Mouse (Mus musculus) embryonic facial prominence, embryonic 12.5 days (tissue): ENCODE data around the gene Pgap3. TPM values are rescaled to one million over a fixed set of nuclear protein-coding genes. Genes with fewer than 3 reads are reported as not detected.

Source experiments
- ATAC-seq: fragments of 200-750 bp; cut with Nextera tagmentation; 2 replicates; pipeline ENCODE4 v1.8.0; 2017; ENCODE audit not compliant: insufficient number of reproducible peaks, insufficient read depth, low FRiP score, low TSS enrichment
- H3K27ac ChIP-seq: fragments of 300-500 bp; sonication (generic); 2 replicates; pipeline ENCODE4 v1.5.1; 2016; ENCODE audit warnings: mild to moderate bottlenecking
- H3K27me3 ChIP-seq: fragments of 300-500 bp; sonication (generic); 2 replicates; pipeline ENCODE4 v1.6.1; 2016; ENCODE audit warnings: mild to moderate bottlenecking, moderate library complexity
- H3K36me3 ChIP-seq: fragments of 300-500 bp; sonication (generic); 2 replicates; pipeline ENCODE4 v1.6.1; 2016; ENCODE audit warnings: mild to moderate bottlenecking
- H3K4me1 ChIP-seq: fragments of 300-500 bp; sonication (generic); 2 replicates; pipeline ENCODE4 v1.6.1; 2016
- H3K4me2 ChIP-seq: fragments of 300-500 bp; sonication (generic); replicated peaks from 2 replicates; pipeline ENCODE4 v1.6.1; 2016; ENCODE audit warnings: mild to moderate bottlenecking, moderate library complexity
- H3K4me3 ChIP-seq: fragments of 300-500 bp; sonication (generic); 2 replicates; pipeline ENCODE4 v1.5.1; 2016; ENCODE audit warnings: mild to moderate bottlenecking
- H3K9ac ChIP-seq: fragments of 300-500 bp; sonication (generic); 2 replicates; pipeline ENCODE4 v1.6.1; 2016; ENCODE audit warnings: mild to moderate bottlenecking, moderate library complexity
- H3K9me3 ChIP-seq: fragments of 300-500 bp; sonication (generic); 2 replicates; pipeline ENCODE4 v1.6.1; 2016; ENCODE audit warnings: mild to moderate bottlenecking, moderate library complexity
- WGBS: fragments of 180-500 bp; shearing (Covaris S2); methylation state at CpG from one replicate; pipeline ENCODE4 v1.1.7; 2016; 5-methylcytosine and 5-hydroxymethylcytosine counted together
- polyA plus RNA-seq: library from polyadenylated mRNA; unstranded; fragments of >200 nt; fragmentation: Nextera tagmentation; extraction: Ambion mirVana; gene quantifications from 2 replicates; pipeline ENCODE4 v1.2.1, GENCODE M21; 2016

Gene Pgap3
- polyA plus RNA-seq = 9.8 and 10.4 TPM in 2 replicates

GRCm38 (mm10) chr11:98400161-98400726 is at the start of gene Pgap3:
Gene Pgap3 (minus strand): TSS chr11:98400490.
- Histone ChIP-seq H3K4me2 (peak within 1 kb of the TSS; percentile 70), H3K4me1 (0 out of 2 replicates have a peak, but pooled peaks cover 4% of the 10 kb centered on the region), H3K27me3 (no peaks in the 10 kb centered on the region), H3K9ac (peak within 1 kb of the TSS; percentile 44), H3K9me3 (no peaks in the 10 kb centered on the region), H3K36me3 (no peaks in the 10 kb centered on the region), H3K4me3 (peak within 1 kb of the TSS; percentile 67), H3K27ac (peak within 1 kb of the TSS; percentile 96)
- peak; percentile 83 for ATAC-seq
- 1% methylated on average over 40 of the region's 40 CpGs for WGBS

GRCm38 (mm10) chr11:98449419-98449818 is 49.1 kb upstream of the Pgap3 start:
- H3K9ac ChIP-seq = no peak overlapping the region
- no peak for ATAC-seq
- H3K36me3 ChIP-seq = no peaks in the 10 kb centered on the region
- H3K27ac ChIP-seq = no peak overlapping the region
- no peak overlapping the region for H3K4me3 ChIP-seq
- no peak overlapping the region for H3K4me2 ChIP-seq
- no peaks in the 10 kb centered on the region for H3K9me3 ChIP-seq
- H3K4me1 ChIP-seq = peaks cover 14% of the 10 kb centered on the region
- 74% methylated on average over 3 of the region's 3 CpGs for WGBS
- peaks cover 59% of the 10 kb centered on the region for H3K27me3 ChIP-seq

GRCm38 (mm10) chr11:98448191-98448790 is 48.0 kb upstream of the Pgap3 start:
- H3K27me3 ChIP-seq = peaks cover 59% of the 10 kb centered on the region
- 35% methylated on average over 11 of the region's 13 CpGs for WGBS
- peaks cover 14% of the 10 kb centered on the region for H3K4me1 ChIP-seq
- ATAC-seq = no peak
- H3K27ac ChIP-seq = no peak overlapping the region
- peak overlapping the region; percentile 29 for H3K4me2 ChIP-seq
- H3K4me3 ChIP-seq = peak overlapping the region; percentile 31; the same call in 1 of the 2 replicates
- no peaks in the 10 kb centered on the region for H3K36me3 ChIP-seq
- no peaks in the 10 kb centered on the region for H3K9me3 ChIP-seq
- H3K9ac ChIP-seq = no peak overlapping the region

GRCm38 (mm10) chr11:98447475-98447834 is 47.2 kb upstream of the Pgap3 start:
- Histone ChIP-seq H3K4me1 (peaks cover 14% of the 10 kb centered on the region), H3K27me3 (peaks cover 59% of the 10 kb centered on the region), H3K27ac (no peak overlapping the region), H3K9ac (peak overlapping the region; percentile 31; the same call in 1 of the 2 replicates), H3K36me3 (no peaks in the 10 kb centered on the region), H3K4me2 (peak overlapping the region; percentile 29), H3K9me3 (no peaks in the 10 kb centered on the region), H3K4me3 (peak overlapping the region; percentile 31)
- WGBS = 14% methylated on average over 7 of the region's 7 CpGs
- no peak for ATAC-seq

- H3K4me3 ChIP-seq = peak overlapping the region; percentile 31
- peak overlapping the region; percentile 29 for H3K4me2 ChIP-seq
- H3K27me3 ChIP-seq = peaks cover 59% of the 10 kb centered on the region
- peak; percentile 67; the same call in 1 of the 2 replicates for ATAC-seq
- no peak overlapping the region for H3K27ac ChIP-seq
- H3K36me3 ChIP-seq = no peaks in the 10 kb centered on the region
- H3K9me3 ChIP-seq = no peaks in the 10 kb centered on the region
- 2% methylated on average over 33 of the region's 33 CpGs for WGBS
- peak overlapping the region; percentile 31 for H3K9ac ChIP-seq
- H3K4me1 ChIP-seq = peaks cover 14% of the 10 kb centered on the region
Measured at GRCm38 (mm10) chr11:98446562-98447474, 46.5 kb upstream of the Pgap3 start.

GRCm38 (mm10) chr11:98446213-98446561 is 45.9 kb upstream of the Pgap3 start, which contains the start of gene Grb7:
Gene Grb7 (plus strand): TSS chr11:98446394.
- Histone ChIP-seq H3K36me3 (no peaks in the 10 kb centered on the region), H3K4me1 (peaks cover 14% of the 10 kb centered on the region), H3K4me3 (peak within 1 kb of the TSS; percentile 31), H3K4me2 (peak within 1 kb of the TSS; percentile 29), H3K9ac (peak within 1 kb of the TSS; percentile 31), H3K27ac (no peak within 1 kb of the TSS), H3K27me3 (peaks cover 59% of the 10 kb centered on the region), H3K9me3 (no peaks in the 10 kb centered on the region)
- WGBS = 3% methylated on average over 5 of the region's 5 CpGs
- ATAC-seq = no peak

GRCm38 (mm10) chr11:98445679-98446078 is 45.4 kb upstream of the Pgap3 start:
- ATAC-seq = no peak
- Histone ChIP-seq H3K9ac (no peak overlapping the region), H3K27me3 (peaks cover 55% of the 10 kb centered on the region), H3K4me3 (no peak overlapping the region), H3K9me3 (no peaks in the 10 kb centered on the region), H3K4me2 (no peak overlapping the region), H3K36me3 (no peaks in the 10 kb centered on the region), H3K27ac (no peak overlapping the region), H3K4me1 (peaks cover 14% of the 10 kb centered on the region)
- WGBS = 35% methylated on average over 4 of the region's 4 CpGs

- Histone ChIP-seq H3K4me1 (peaks cover 14% of the 10 kb centered on the region), H3K9me3 (no peaks in the 10 kb centered on the region), H3K27ac (no peak overlapping the region), H3K4me3 (no peak overlapping the region), H3K4me2 (no peak overlapping the region), H3K27me3 (peaks cover 52% of the 10 kb centered on the region), H3K9ac (no peak overlapping the region), H3K36me3 (no peaks in the 10 kb centered on the region)
- no peak for ATAC-seq
- WGBS = 42% methylated on average over 1 of the region's 1 CpGs
Measured at GRCm38 (mm10) chr11:98445238-98445637, 44.9 kb upstream of the Pgap3 start.

GRCm38 (mm10) chr11:98443688-98444087 is 43.4 kb upstream of the Pgap3 start:
- no peak overlapping the region for H3K4me3 ChIP-seq
- no peaks in the 10 kb centered on the region for H3K9me3 ChIP-seq
- H3K27me3 ChIP-seq = peaks cover 38% of the 10 kb centered on the region
- H3K9ac ChIP-seq = no peak overlapping the region
- H3K27ac ChIP-seq = no peak overlapping the region
- no peaks in the 10 kb centered on the region for H3K36me3 ChIP-seq
- WGBS = 100% methylated on average over 1 of the region's 1 CpGs
- peaks cover 14% of the 10 kb centered on the region for H3K4me1 ChIP-seq
- ATAC-seq = no peak
- H3K4me2 ChIP-seq = no peak overlapping the region

GRCm38 (mm10) chr11:98438331-98439158 is 38.3 kb upstream of the Pgap3 start, which contains the start of gene Mien1:
Gene Mien1 (minus strand): TSS chr11:98438991.
- 0 out of 2 replicates have a peak within 1 kb of the TSS, but pooled peaks have one; percentile 46 for H3K27ac ChIP-seq
- H3K9ac ChIP-seq = peak within 1 kb of the TSS; percentile 52
- H3K9me3 ChIP-seq = no peaks in the 10 kb centered on the region
- ATAC-seq = peak; percentile 86; the same call in 1 of the 2 replicates
- H3K4me3 ChIP-seq = peak within 1 kb of the TSS; percentile 75
- H3K4me1 ChIP-seq = peaks cover 6% of the 10 kb centered on the region; the same call in 1 of the 2 replicates
- peaks cover 40% of the 10 kb centered on the region for H3K36me3 ChIP-seq
- peak within 1 kb of the TSS; percentile 76 for H3K4me2 ChIP-seq
- H3K27me3 ChIP-seq = no peaks in the 10 kb centered on the region
- WGBS = 3% methylated on average over 43 of the region's 43 CpGs

GRCm38 (mm10) chr11:98437441-98437840 is 37.2 kb upstream of the Pgap3 start:
- 84% methylated on average over 6 of the region's 6 CpGs for WGBS
- Histone ChIP-seq H3K4me3 (no peak overlapping the region), H3K9ac (no peak overlapping the region), H3K4me2 (no peak overlapping the region), H3K27me3 (no peaks in the 10 kb centered on the region), H3K4me1 (peaks cover 6% of the 10 kb centered on the region; the same call in 1 of the 2 replicates), H3K27ac (no peak overlapping the region), H3K9me3 (no peaks in the 10 kb centered on the region), H3K36me3 (peaks cover 49% of the 10 kb centered on the region)
- ATAC-seq = no peak
